Mouse (Mus musculus) intestine, embryonic 14.5 days (tissue): Measurements from ENCODE around the gene Me1. TPM values are rescaled to one million over a fixed set of nuclear protein-coding genes. Genes with fewer than 3 reads are reported as not detected.

Experiments
- ATAC-seq: fragments of 200-750 bp; cut with Nextera tagmentation; replicated peaks from 2 replicates; pipeline ENCODE4 v1.8.0; 2017; ENCODE audit warnings: low read depth, moderate number of reproducible peaks, moderate TSS enrichment, moderate library complexity; ENCODE audit not compliant: low FRiP score, low TSS enrichment
- DNase-seq: peaks from one replicate; pipeline ENCODE4 v3.0.0-alpha.2; 2018; ENCODE audit warnings: low spot score
- H3K27ac ChIP-seq: fragments of 300-500 bp; sonication (generic); 2 replicates; pipeline ENCODE4 v1.5.1; 2014; ENCODE audit warnings: low read depth, mild to moderate bottlenecking, control low read depth
- H3K27me3 ChIP-seq: fragments of 300-500 bp; sonication (generic); replicated peaks from 2 replicates; pipeline ENCODE4 v1.6.1; 2014; ENCODE audit warnings: low read length, control low read depth; ENCODE audit not compliant: control insufficient read depth, insufficient read depth
- H3K36me3 ChIP-seq: fragments of 300-500 bp; sonication (generic); 2 replicates; pipeline ENCODE4 v1.6.1; 2014; ENCODE audit warnings: low read length, control low read depth; ENCODE audit not compliant: control insufficient read depth, insufficient read depth
- H3K4me1 ChIP-seq: fragments of 300-500 bp; sonication (generic); replicated peaks from 2 replicates; pipeline ENCODE4 v1.6.1; 2014; ENCODE audit warnings: low read length, control low read depth, mixed read lengths; ENCODE audit not compliant: control insufficient read depth, insufficient read depth
- H3K4me2 ChIP-seq: fragments of 300-500 bp; sonication (generic); 2 replicates; pipeline ENCODE4 v1.6.1; 2014; ENCODE audit warnings: low read length
- H3K4me3 ChIP-seq: fragments of 300-500 bp; sonication (generic); 2 replicates; pipeline ENCODE4 v1.5.1; 2014; ENCODE audit warnings: low read depth, low read length, control low read depth, mixed read lengths
- H3K9ac ChIP-seq: fragments of 300-500 bp; sonication (generic); 2 replicates; pipeline ENCODE4 v1.6.1; 2014; ENCODE audit warnings: mild to moderate bottlenecking, low read length
- H3K9me3 ChIP-seq: fragments of 300-500 bp; sonication (generic); 2 replicates; pipeline ENCODE4 v1.6.1; 2016; ENCODE audit warnings: low read length, control low read depth; ENCODE audit not compliant: control insufficient read depth
- WGBS: fragments of 180-500 bp; shearing (Covaris S2); extraction: QIAGEN DNeasy Blood & Tissue Kit; methylation state at CpG from one replicate; pipeline ENCODE4 v1.1.7; 2014; 5-methylcytosine and 5-hydroxymethylcytosine counted together
- polyA plus RNA-seq: library from polyadenylated mRNA; unstranded; fragments of >200 nt; fragmentation: Nextera tagmentation; extraction: Ambion mirVana; gene quantifications from 2 replicates; pipeline ENCODE4 v1.2.1, GENCODE M21; 2014

Gene Me1
- polyA plus RNA-seq, 1 experiment from 2014 or later: 11.6 TPM

GRCm38 (mm10) chr9:86680431-86680830 lies 15.3 kb downstream of the Me1 start:
- H3K4me2 ChIP-seq: no peak overlapping the region
- no peaks in the 10 kb centered on the region for H3K27me3 ChIP-seq
- ATAC-seq: no peak
- WGBS: 94% methylated on average over 6 of the region's 6 CpGs
- H3K9ac ChIP-seq: no peak overlapping the region
- H3K36me3 ChIP-seq: no peaks in the 10 kb centered on the region
- no peak for DNase-seq
- no peak overlapping the region for H3K27ac ChIP-seq
- peaks cover 6% of the 10 kb centered on the region for H3K4me1 ChIP-seq
- H3K4me3 ChIP-seq: no peak overlapping the region
- no peaks in the 10 kb centered on the region for H3K9me3 ChIP-seq

GRCm38 (mm10) chr9:86679843-86680417 lies 15.8 kb downstream of the Me1 start:
- no peak overlapping the region for H3K9ac ChIP-seq
- H3K27ac ChIP-seq: no peak overlapping the region
- 91% methylated on average over 11 of the region's 11 CpGs for WGBS
- H3K27me3 ChIP-seq: no peaks in the 10 kb centered on the region
- no peak overlapping the region for H3K4me3 ChIP-seq
- DNase-seq (no peak), ATAC-seq (no peak)
- H3K36me3 ChIP-seq: no peaks in the 10 kb centered on the region
- peaks cover 6% of the 10 kb centered on the region for H3K4me1 ChIP-seq
- no peaks in the 10 kb centered on the region for H3K9me3 ChIP-seq
- H3K4me2 ChIP-seq: no peak overlapping the region

GRCm38 (mm10) chr9:86676246-86676645 lies 19.5 kb downstream of the Me1 start:
- no peaks in the 10 kb centered on the region for H3K4me1 ChIP-seq
- no peak overlapping the region for H3K27ac ChIP-seq
- no peaks in the 10 kb centered on the region for H3K36me3 ChIP-seq
- 89% methylated on average over 3 of the region's 3 CpGs for WGBS
- H3K9ac ChIP-seq: no peak overlapping the region
- DNase-seq: no peak
- H3K4me2 ChIP-seq: no peak overlapping the region
- H3K9me3 ChIP-seq: no peaks in the 10 kb centered on the region
- no peak overlapping the region for H3K4me3 ChIP-seq
- H3K27me3 ChIP-seq: no peaks in the 10 kb centered on the region
- no peak for ATAC-seq

GRCm38 (mm10) chr9:86675426-86675825 lies 20.3 kb downstream of the Me1 start:
- no peak for DNase-seq
- Histone ChIP-seq H3K36me3 (no peaks in the 10 kb centered on the region), H3K9ac (no peak overlapping the region), H3K4me1 (no peaks in the 10 kb centered on the region), H3K4me2 (no peak overlapping the region), H3K27me3 (no peaks in the 10 kb centered on the region), H3K27ac (no peak overlapping the region), H3K9me3 (no peaks in the 10 kb centered on the region), H3K4me3 (no peak overlapping the region)
- no peak for ATAC-seq
- 91% methylated on average over 2 of the region's 2 CpGs for WGBS

- DNase-seq (no peak), ATAC-seq (no peak)
- H3K27ac ChIP-seq: no peak overlapping the region
- WGBS: 69% methylated on average over 5 of the region's 5 CpGs
- no peaks in the 10 kb centered on the region for H3K9me3 ChIP-seq
- H3K27me3 ChIP-seq: no peaks in the 10 kb centered on the region
- H3K4me1 ChIP-seq: no peaks in the 10 kb centered on the region
- no peak overlapping the region for H3K4me2 ChIP-seq
- no peak overlapping the region for H3K9ac ChIP-seq
- H3K4me3 ChIP-seq: no peak overlapping the region
- H3K36me3 ChIP-seq: no peaks in the 10 kb centered on the region
Measured at GRCm38 (mm10) chr9:86672907-86673472, 22.8 kb downstream of the Me1 start.

- no peaks in the 10 kb centered on the region for H3K9me3 ChIP-seq
- no peaks in the 10 kb centered on the region for H3K4me1 ChIP-seq
- H3K27ac ChIP-seq: no peak overlapping the region
- ATAC-seq: no peak
- H3K4me3 ChIP-seq: no peak overlapping the region
- H3K36me3 ChIP-seq: no peaks in the 10 kb centered on the region
- H3K27me3 ChIP-seq: no peaks in the 10 kb centered on the region
- DNase-seq: no peak
- WGBS: 50% methylated on average over 8 of the region's 8 CpGs
- no peak overlapping the region for H3K9ac ChIP-seq
- H3K4me2 ChIP-seq: no peak overlapping the region
Measured at GRCm38 (mm10) chr9:86668590-86669252, 27.0 kb downstream of the Me1 start.

- no peaks in the 10 kb centered on the region for H3K4me1 ChIP-seq
- no peak overlapping the region for H3K27ac ChIP-seq
- ATAC-seq: no peak
Measured at GRCm38 (mm10) chr9:86667138-86667750, 28.5 kb downstream of the Me1 start.

GRCm38 (mm10) chr9:86661679-86662078 lies 34.1 kb downstream of the Me1 start:
- ATAC-seq (no peak), DNase-seq (no peak)
- no peaks in the 10 kb centered on the region for H3K9me3 ChIP-seq
- H3K9ac ChIP-seq: no peak overlapping the region
- H3K4me3 ChIP-seq: no peak overlapping the region
- H3K27ac ChIP-seq: no peak overlapping the region
- H3K27me3 ChIP-seq: no peaks in the 10 kb centered on the region
- H3K4me1 ChIP-seq: no peaks in the 10 kb centered on the region
- H3K4me2 ChIP-seq: no peak overlapping the region
- 97% methylated on average over 6 of the region's 6 CpGs for WGBS
- no peaks in the 10 kb centered on the region for H3K36me3 ChIP-seq

More at GRCm38 (mm10) chr9:86667138-86667750, 28.5 kb downstream of the Me1 start:
- 53% methylated on average over 7 of the region's 7 CpGs for WGBS
- H3K9ac ChIP-seq: no peak overlapping the region
- no peak overlapping the region for H3K4me3 ChIP-seq
- H3K27me3 ChIP-seq: no peaks in the 10 kb centered on the region
- H3K36me3 ChIP-seq: no peaks in the 10 kb centered on the region
- no peaks in the 10 kb centered on the region for H3K9me3 ChIP-seq
- DNase-seq: no peak
- no peak overlapping the region for H3K4me2 ChIP-seq
